In genomic region chr19:16328074-16328850, GRCm38 (mm10) we compare ENCODE assay signal across 9 mouse cellular contexts.
DNase-seq lines count a peak whose midpoint lies in the region; ATAC-seq and TF ChIP-seq lines count a peak whose summit lies in the region.
"Had no signal": no experiment of that assay in that cellular context is flagged by ENCODE, and none has a peak within 500 bp of the region (broad histone marks: within the 10 kb centered on the region; RNA-seq: fewer than 3 reads in every experiment).

No protein-coding gene starts in this region.

- 56% methylated on average over 7 of the region's 7 CpGs for WGBS in heart, embryonic 12.5 days
- 62% methylated on average over 7 of the region's 7 CpGs for WGBS in forebrain, embryonic 10.5 days
- 46% methylated on average over 7 of the region's 7 CpGs for WGBS in limb, embryonic 15.5 days
- 20% methylated on average over 7 of the region's 7 CpGs for WGBS in olfactory bulb, adult 2 months

- H3K4me3 ChIP-seq in heart, embryonic 12.5 days = no peak overlapping the region
- no peak overlapping the region for H3K4me3 ChIP-seq in forebrain, embryonic 10.5 days
- H3K4me3 ChIP-seq in limb, embryonic 15.5 days = no peak overlapping the region
- H3K4me3 ChIP-seq in olfactory bulb, adult 2 months (ENCODE audit: insufficient read depth, low read depth, low read length) = no peak overlapping the region
- H3K4me3 ChIP-seq: myocyte had no signal

- no peaks in the 10 kb centered on the region for H3K9me3 ChIP-seq in heart, embryonic 12.5 days (replicated peaks)
- no peaks in the 10 kb centered on the region for H3K9me3 ChIP-seq in forebrain, embryonic 10.5 days
- H3K9me3 ChIP-seq in limb, embryonic 15.5 days = no peaks in the 10 kb centered on the region

- no peak for TF ChIP-seq CTCF in olfactory bulb, adult 2 months (IDR thresholded peaks at IDR 0.05; ENCODE audit: insufficient read depth, low read depth, low read length)

- TF ChIP-seq POLR2A in olfactory bulb, adult 2 months (IDR thresholded peaks at IDR 0.05; ENCODE audit: insufficient read depth, low read depth, low read length) = no peak

- peak; percentile 51; the same call in 1 of the 2 replicates for ATAC-seq in heart, embryonic 12.5 days (ENCODE audit: insufficient number of reproducible peaks, low FRiP score)
- peak; percentile 86 for ATAC-seq in inflammation-experienced regulatory T-cells, adult 6 months
- no peak for ATAC-seq in limb, embryonic 15.5 days (ENCODE audit: insufficient number of reproducible peaks, low FRiP score, low TSS enrichment, low read depth)

- H3K36me3 ChIP-seq in heart, embryonic 12.5 days = 0 out of 2 replicates have a peak, but pooled peaks cover under 1% of the 10 kb centered on the region
- 0 out of 2 replicates have a peak, but pooled peaks cover under 1% of the 10 kb centered on the region for H3K36me3 ChIP-seq in forebrain, embryonic 10.5 days (replicated peaks)
- H3K36me3 ChIP-seq in limb, embryonic 15.5 days = no peaks in the 10 kb centered on the region

- peaks cover 44% of the 10 kb centered on the region for H3K4me1 ChIP-seq in heart, embryonic 12.5 days (replicated peaks)
- H3K4me1 ChIP-seq in forebrain, embryonic 10.5 days = peaks cover 42% of the 10 kb centered on the region
- peaks cover 15% of the 10 kb centered on the region for H3K4me1 ChIP-seq in limb, embryonic 15.5 days
- H3K4me1 ChIP-seq in olfactory bulb, adult 2 months (ENCODE audit: control insufficient read depth, insufficient read depth, low read length) = peaks cover 8% of the 10 kb centered on the region

- intact Hi-C loops in heart, postnatal 25 days (cut with DNase I) = loop anchor here (5.0 kb wide), 1 partner anchor 196 kb away; the partner anchor contains the start of gene Gnaq

- H3K4me2 ChIP-seq in heart, embryonic 12.5 days = no peak overlapping the region
- no peak overlapping the region for H3K4me2 ChIP-seq in limb, embryonic 15.5 days

- H3K27me3 ChIP-seq in heart, embryonic 12.5 days (replicated peaks) = no peaks in the 10 kb centered on the region
- H3K27me3 ChIP-seq in forebrain, embryonic 10.5 days (ENCODE audit: poor library complexity, severe bottlenecking) = no peaks in the 10 kb centered on the region
- no peaks in the 10 kb centered on the region for H3K27me3 ChIP-seq in limb, embryonic 15.5 days

- no peak overlapping the region for H3K9ac ChIP-seq in heart, embryonic 12.5 days
- no peak overlapping the region for H3K9ac ChIP-seq in limb, embryonic 15.5 days

- DNase-seq in heart, postnatal 25 days (ENCODE audit: low spot score) = no peak
- peak; percentile 86 to 94 for DNase-seq in adrenal gland, adult (ENCODE audit: inconsistent age in 2 of 2, low spot score in 1 of 2)
- DNase-seq in forebrain, embryonic 10.5 days (ENCODE audit: extremely low spot score, low spot score) = no peak
- DNase-seq in urinary bladder, postnatal 25 days (ENCODE audit: low spot score) = peak; percentile 60

- peak overlapping the region; percentile 11 for H3K27ac ChIP-seq in heart, embryonic 12.5 days (ENCODE audit: poor library complexity, severe bottlenecking)
- 0 out of 2 replicates have a peak overlapping the region, but pooled peaks have one; percentile 35 for H3K27ac ChIP-seq in forebrain, embryonic 10.5 days
- 0 out of 2 replicates have a peak overlapping the region, but pooled peaks have one; percentile 47 for H3K27ac ChIP-seq in limb, embryonic 15.5 days
- peak overlapping the region; percentile 75 for H3K27ac ChIP-seq in olfactory bulb, adult 2 months (ENCODE audit: insufficient read depth, low read depth, low read length)

Comparison
In these comparisons a context has a peak if more than half of its experiments do, and no peak if none do; other contexts are left out.
1. H3K27ac ChIP-seq: peak in every context shown above with its lines; median percentile 75 in olfactory bulb, adult 2 months; 47 in limb, embryonic 15.5 days; 35 in forebrain, embryonic 10.5 days; 11 in heart, embryonic 12.5 days.
2. DNase-seq: peak in adrenal gland, adult (2 of 2) and urinary bladder, postnatal 25 days (single experiment); none in heart, postnatal 25 days (single experiment) and forebrain, embryonic 10.5 days (single experiment).